Mouse (Mus musculus): ENCODE data around the gene B4galt5. TPM values are rescaled to one million over a fixed set of nuclear protein-coding genes. Genes with fewer than 3 reads are reported as not detected.

Gene B4galt5
- polyA plus RNA-seq, 1 experiment from 2014 or later = 22.6 TPM

DNA sequence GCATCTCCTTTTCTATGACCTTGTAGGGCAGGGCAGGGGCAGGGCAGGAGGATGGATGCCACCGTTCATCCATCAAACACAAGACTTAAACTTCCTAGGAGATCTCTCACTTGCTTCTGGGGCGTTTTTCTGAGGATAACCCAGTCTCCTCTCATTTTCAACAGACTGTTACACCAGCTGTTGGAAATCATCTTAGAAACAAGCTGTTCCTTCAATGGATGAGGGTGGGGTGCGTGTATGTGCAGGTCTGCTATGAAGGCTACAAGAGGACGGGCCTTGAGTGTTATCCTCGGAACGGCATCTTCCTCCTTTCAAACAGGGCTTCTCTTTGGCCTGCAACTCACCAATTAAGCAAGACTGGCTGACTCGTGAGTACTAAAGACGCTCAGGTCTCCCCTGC is 34.5 kb downstream of the B4galt5 start:
- Histone ChIP-seq H3K4me3 (ENCODE audit: low read length) (no peak overlapping the region), H3K4me2 (ENCODE audit: low read length) (no peak overlapping the region), H3K9ac (ENCODE audit: low read depth, low read length) (no peak overlapping the region), H3K27me3 (replicated peaks; ENCODE audit: control insufficient read depth, insufficient read depth, low read length) (no peaks in the 10 kb centered on the region), H3K4me1 (ENCODE audit: control insufficient read depth, insufficient read depth, low read depth, low read length) (peaks cover 36% of the 10 kb centered on the region), H3K27ac (ENCODE audit: low read depth, low read length) (peak overlapping the region; percentile 67), H3K9me3 (ENCODE audit: control insufficient read depth, low read length) (no peaks in the 10 kb centered on the region), H3K36me3 (ENCODE audit: control insufficient read depth, insufficient read depth, low read length) (no peaks in the 10 kb centered on the region)
- no peak for ATAC-seq
- 82% methylated on average over 8 of the region's 8 CpGs for WGBS

DNA sequence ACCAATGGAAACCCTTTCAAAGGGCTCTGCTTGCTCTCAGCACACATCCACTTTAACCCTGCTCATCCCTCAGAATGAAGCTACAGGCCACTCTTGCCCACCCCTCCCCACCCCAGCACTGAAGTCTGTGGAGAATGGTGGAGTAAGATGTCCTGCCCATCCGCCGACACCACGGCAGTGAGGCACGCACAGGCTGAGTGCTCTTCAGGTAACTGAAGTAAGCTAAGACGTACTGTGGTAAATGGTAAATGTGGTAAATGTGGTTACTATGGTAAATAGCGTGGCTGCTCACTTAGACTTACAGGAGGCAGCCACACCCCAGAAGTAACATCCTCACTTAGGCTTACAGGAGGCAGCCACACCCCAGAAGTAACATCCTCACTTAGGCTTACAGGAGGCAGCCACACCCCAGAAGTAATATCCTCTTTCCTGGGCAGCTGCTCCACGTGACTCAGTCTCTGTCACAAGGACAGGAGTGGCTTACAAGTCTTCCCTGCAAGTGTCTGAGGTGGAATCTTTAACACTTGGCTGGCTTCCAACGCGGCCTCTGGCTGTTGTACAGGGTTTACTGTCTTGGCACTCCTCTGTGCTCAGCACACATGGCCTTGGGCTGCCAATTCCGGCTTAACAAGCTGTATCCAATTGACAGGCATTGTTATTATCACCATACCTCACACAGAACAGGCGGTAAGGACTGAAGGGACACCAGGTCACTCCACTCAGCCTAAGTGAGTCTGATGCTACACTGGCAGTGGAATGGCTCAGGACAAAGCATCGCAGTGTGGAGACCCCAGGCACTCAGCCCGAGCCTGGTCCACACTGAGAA is 35.3 kb downstream of the B4galt5 start:
- Histone ChIP-seq H3K27me3 (replicated peaks; ENCODE audit: control insufficient read depth, insufficient read depth, low read length) (no peaks in the 10 kb centered on the region), H3K9me3 (ENCODE audit: control insufficient read depth, low read length) (no peaks in the 10 kb centered on the region), H3K4me2 (ENCODE audit: low read length) (no peak overlapping the region), H3K4me3 (ENCODE audit: low read length) (no peak overlapping the region), H3K9ac (ENCODE audit: low read depth, low read length) (no peak overlapping the region), H3K36me3 (ENCODE audit: control insufficient read depth, insufficient read depth, low read length) (no peaks in the 10 kb centered on the region), H3K27ac (ENCODE audit: low read depth, low read length) (peak overlapping the region; percentile 67), H3K4me1 (ENCODE audit: control insufficient read depth, insufficient read depth, low read depth, low read length) (peaks cover 35% of the 10 kb centered on the region)
- ATAC-seq = peak; percentile 67
- 53% methylated on average over 13 of the region's 13 CpGs for WGBS

DNA sequence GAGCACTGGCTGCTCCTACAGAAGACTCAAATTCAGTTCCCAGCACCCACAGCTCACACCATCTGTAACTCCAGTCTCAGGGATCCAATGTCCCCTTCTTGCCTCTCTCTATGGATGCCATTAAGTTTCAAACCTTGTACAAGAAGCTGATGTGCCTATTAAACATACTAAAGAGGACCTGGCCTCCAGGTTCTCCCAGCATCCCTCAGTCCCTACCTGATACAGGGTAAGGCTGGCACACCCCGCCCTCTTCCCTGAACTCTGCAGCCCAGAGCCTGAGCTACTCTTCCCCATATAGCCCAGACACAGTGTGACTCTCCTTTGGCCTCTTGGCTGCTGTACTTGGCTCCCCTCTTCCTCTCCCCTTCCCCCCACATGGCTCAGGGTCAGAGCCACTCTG is 38.9 kb downstream of the B4galt5 start:
- H3K27me3 ChIP-seq (replicated peaks; ENCODE audit: control insufficient read depth, insufficient read depth, low read length) = no peaks in the 10 kb centered on the region
- H3K9me3 ChIP-seq (ENCODE audit: control insufficient read depth, low read length) = no peaks in the 10 kb centered on the region
- peaks cover 27% of the 10 kb centered on the region for H3K4me1 ChIP-seq (ENCODE audit: control insufficient read depth, insufficient read depth, low read depth, low read length)
- H3K4me3 ChIP-seq (ENCODE audit: low read length) = no peak overlapping the region
- H3K36me3 ChIP-seq (ENCODE audit: control insufficient read depth, insufficient read depth, low read length) = peaks cover 6% of the 10 kb centered on the region
- no peak overlapping the region for H3K4me2 ChIP-seq (ENCODE audit: low read length)
- 93% methylated on average over 1 of the region's 1 CpGs for WGBS
- no peak overlapping the region for H3K9ac ChIP-seq (ENCODE audit: low read depth, low read length)
- ATAC-seq = no peak
- no peak overlapping the region for H3K27ac ChIP-seq (ENCODE audit: low read depth, low read length)

DNA sequence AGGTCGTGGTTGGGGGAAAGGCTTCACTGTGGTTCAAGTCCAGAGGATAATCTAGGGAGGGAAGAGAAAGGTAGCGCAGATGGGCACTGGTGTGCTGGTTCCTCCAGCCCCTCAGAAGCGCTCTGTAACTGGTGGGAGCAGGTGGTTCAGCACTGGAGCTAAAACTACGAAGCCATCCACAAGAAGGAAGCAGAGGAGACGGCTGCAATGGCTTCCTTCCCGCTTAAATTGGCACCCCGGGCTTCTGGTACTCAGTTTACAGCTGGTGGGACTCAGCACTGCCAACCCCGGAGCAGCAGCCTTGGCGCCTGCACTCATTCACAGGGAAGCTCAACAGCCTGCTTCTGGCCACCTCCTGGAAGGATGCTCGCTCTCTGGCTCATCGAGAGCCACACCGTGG is 39.7 kb downstream of the B4galt5 start:
- H3K9ac ChIP-seq (ENCODE audit: low read depth, low read length) = no peak overlapping the region
- no peaks in the 10 kb centered on the region for H3K27me3 ChIP-seq (replicated peaks; ENCODE audit: control insufficient read depth, insufficient read depth, low read length)
- H3K4me2 ChIP-seq (ENCODE audit: low read length) = no peak overlapping the region
- peaks cover 19% of the 10 kb centered on the region for H3K4me1 ChIP-seq (ENCODE audit: control insufficient read depth, insufficient read depth, low read depth, low read length)
- no peak for ATAC-seq
- H3K36me3 ChIP-seq (ENCODE audit: control insufficient read depth, insufficient read depth, low read length) = peaks cover 6% of the 10 kb centered on the region
- H3K9me3 ChIP-seq (ENCODE audit: control insufficient read depth, low read length) = no peaks in the 10 kb centered on the region
- no peak overlapping the region for H3K27ac ChIP-seq (ENCODE audit: low read depth, low read length)
- H3K4me3 ChIP-seq (ENCODE audit: low read length) = no peak overlapping the region
- WGBS = 84% methylated on average over 12 of the region's 12 CpGs

DNA sequence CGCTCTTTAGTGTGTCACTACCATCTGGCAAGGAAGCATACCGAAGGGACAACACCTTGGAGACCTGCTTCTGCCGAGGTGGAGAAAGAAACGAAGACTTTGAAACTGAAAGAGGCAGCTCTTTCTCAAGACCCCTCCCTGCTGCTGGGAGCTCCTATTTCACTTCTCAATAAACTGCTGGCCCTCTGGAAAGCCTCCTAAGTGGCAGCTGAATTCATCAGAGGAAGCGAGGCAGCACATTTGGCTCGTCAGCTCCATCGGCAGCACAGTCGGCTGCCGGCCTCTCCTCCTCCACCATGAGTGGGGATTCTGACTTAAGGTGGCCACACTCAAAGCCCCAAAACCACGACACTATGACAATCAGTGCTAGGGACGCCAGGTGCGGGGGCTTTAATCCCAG is 41.3 kb downstream of the B4galt5 start:
- Histone ChIP-seq H3K27me3 (replicated peaks; ENCODE audit: control insufficient read depth, insufficient read depth, low read length) (no peaks in the 10 kb centered on the region), H3K36me3 (ENCODE audit: control insufficient read depth, insufficient read depth, low read length) (peaks cover 11% of the 10 kb centered on the region), H3K9ac (ENCODE audit: low read depth, low read length) (no peak overlapping the region), H3K9me3 (ENCODE audit: control insufficient read depth, low read length) (no peaks in the 10 kb centered on the region), H3K4me1 (ENCODE audit: control insufficient read depth, insufficient read depth, low read depth, low read length) (peaks cover 12% of the 10 kb centered on the region), H3K4me3 (ENCODE audit: low read length) (no peak overlapping the region), H3K4me2 (ENCODE audit: low read length) (no peak overlapping the region), H3K27ac (ENCODE audit: low read depth, low read length) (no peak overlapping the region)
- WGBS = 47% methylated on average over 12 of the region's 12 CpGs
- ATAC-seq = no peak

DNA sequence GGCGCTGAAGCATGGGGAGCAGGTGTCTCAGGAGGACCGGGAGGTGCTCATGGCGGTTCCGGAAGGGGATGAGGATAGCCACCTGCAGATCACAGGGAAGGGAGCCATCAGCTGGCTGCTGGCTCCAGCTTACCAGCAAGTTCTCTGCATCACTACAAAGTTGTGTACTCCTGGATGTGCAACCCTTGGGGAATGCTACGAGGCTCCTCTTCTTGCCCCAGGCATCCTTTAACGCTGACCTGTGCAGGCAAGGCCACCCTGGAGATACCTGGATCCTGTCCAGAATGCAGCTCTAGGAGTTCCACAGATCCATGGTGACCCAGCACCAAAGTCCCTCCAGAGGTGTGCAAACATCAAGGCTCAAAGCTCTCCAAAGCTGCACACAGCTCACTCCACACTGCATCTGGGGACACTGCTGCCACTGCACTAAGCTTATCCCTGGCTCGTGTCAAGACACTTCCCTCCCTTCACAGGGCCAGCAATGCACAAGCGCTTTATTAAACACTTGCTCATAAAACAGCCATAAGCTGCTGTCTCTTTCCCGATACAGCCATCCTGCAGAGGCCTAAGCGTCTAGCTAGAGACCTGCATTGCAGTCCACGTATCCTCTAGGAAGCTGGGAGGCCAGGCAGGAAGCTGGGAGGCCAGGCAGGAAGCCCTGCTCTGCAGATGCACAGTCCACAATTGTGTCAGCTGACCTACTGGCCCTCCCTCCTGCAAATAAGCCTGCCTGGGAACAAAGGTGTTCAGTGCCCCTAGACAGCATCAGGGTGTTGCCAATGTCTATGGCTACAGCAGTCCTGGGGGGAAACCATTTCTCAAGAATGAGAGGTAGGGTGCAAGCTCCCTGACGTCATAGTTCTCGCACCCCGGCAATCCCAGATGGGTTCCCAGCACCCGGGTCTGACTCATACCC is 42.1 kb downstream of the B4galt5 start:
- no peak for ATAC-seq
- Histone ChIP-seq H3K9ac (ENCODE audit: low read depth, low read length) (no peak overlapping the region), H3K27ac (ENCODE audit: low read depth, low read length) (no peak overlapping the region), H3K4me1 (ENCODE audit: control insufficient read depth, insufficient read depth, low read depth, low read length) (peaks cover 12% of the 10 kb centered on the region), H3K9me3 (ENCODE audit: control insufficient read depth, low read length) (no peaks in the 10 kb centered on the region), H3K27me3 (replicated peaks; ENCODE audit: control insufficient read depth, insufficient read depth, low read length) (no peaks in the 10 kb centered on the region), H3K36me3 (ENCODE audit: control insufficient read depth, insufficient read depth, low read length) (peaks cover 11% of the 10 kb centered on the region), H3K4me3 (ENCODE audit: low read length) (no peak overlapping the region), H3K4me2 (ENCODE audit: low read length) (no peak overlapping the region)
- 81% methylated on average over 15 of the region's 15 CpGs for WGBS

DNA sequence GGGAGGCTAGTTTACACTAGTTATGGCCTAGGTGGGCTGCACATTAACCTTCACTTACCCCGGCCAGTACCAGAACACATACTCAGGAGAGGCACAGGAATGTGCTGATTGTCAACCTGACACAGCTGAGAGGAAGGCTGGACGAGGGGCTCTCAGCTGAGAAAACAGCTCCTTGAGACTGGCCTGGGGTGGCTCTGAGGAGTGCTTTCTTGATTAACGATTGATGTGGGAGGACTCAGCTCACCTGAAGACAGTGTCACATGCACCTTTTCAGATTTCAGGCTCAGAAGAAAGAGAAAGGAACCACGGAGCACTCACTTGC is 42.7 kb downstream of the B4galt5 start:
- Histone ChIP-seq H3K27ac (ENCODE audit: low read depth, low read length) (no peak overlapping the region), H3K9me3 (ENCODE audit: control insufficient read depth, low read length) (no peaks in the 10 kb centered on the region), H3K4me2 (ENCODE audit: low read length) (no peak overlapping the region), H3K4me1 (ENCODE audit: control insufficient read depth, insufficient read depth, low read depth, low read length) (peaks cover 12% of the 10 kb centered on the region), H3K36me3 (ENCODE audit: control insufficient read depth, insufficient read depth, low read length) (peaks cover 12% of the 10 kb centered on the region), H3K9ac (ENCODE audit: low read depth, low read length) (no peak overlapping the region), H3K27me3 (replicated peaks; ENCODE audit: control insufficient read depth, insufficient read depth, low read length) (no peaks in the 10 kb centered on the region), H3K4me3 (ENCODE audit: low read length) (no peak overlapping the region)
- ATAC-seq = no peak
- WGBS = 88% methylated on average over 4 of the region's 4 CpGs

DNA sequence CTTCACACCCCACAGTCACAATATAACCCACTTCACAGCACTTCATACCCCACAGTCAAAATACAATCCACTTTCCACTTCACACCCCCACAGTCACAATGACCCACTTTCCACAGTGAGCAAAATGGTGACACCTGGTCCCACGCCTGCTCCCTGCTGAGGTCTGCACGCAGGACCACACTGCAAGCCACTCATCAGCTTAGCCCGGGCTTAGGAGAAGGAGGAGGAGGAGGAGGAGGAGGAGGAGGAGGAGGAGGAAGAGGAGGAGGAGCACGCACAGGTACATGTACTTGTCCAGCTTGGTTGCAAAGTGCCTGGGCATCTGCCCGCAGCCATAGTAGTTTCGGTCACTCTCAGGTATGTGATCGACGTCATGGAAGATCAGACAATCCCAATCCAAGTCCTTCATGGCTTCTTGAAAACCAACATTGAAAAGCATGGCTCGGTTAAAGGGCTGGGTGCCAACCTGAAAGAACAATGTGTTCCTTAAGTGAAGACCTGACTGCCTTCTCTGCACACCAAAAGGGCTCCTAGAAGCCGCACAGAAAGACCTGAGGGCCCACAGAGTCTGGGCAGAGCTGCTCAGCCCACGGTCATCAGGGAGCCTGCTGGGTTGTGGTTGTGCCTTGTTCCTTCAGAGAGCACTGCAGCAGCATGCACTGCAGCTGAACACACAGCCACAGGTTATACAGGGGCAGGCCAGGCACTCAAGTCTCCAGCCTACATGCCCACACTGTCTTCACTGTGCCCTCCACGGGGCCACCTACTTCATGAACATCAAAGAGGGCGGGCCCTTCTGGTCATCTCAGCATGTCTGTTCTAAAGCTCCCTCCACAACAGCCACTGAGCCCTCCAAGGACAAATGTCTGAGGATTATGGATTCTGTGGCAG is 43.4 kb downstream of the B4galt5 start:
- WGBS = 92% methylated on average over 13 of the region's 13 CpGs
- Histone ChIP-seq H3K36me3 (ENCODE audit: control insufficient read depth, insufficient read depth, low read length) (peaks cover 14% of the 10 kb centered on the region), H3K4me1 (ENCODE audit: control insufficient read depth, insufficient read depth, low read depth, low read length) (peaks cover 12% of the 10 kb centered on the region), H3K27ac (ENCODE audit: low read depth, low read length) (no peak overlapping the region), H3K9me3 (ENCODE audit: control insufficient read depth, low read length) (no peaks in the 10 kb centered on the region), H3K9ac (ENCODE audit: low read depth, low read length) (no peak overlapping the region), H3K27me3 (replicated peaks; ENCODE audit: control insufficient read depth, insufficient read depth, low read length) (no peaks in the 10 kb centered on the region), H3K4me2 (ENCODE audit: low read length) (no peak overlapping the region), H3K4me3 (ENCODE audit: low read length) (no peak overlapping the region)
- ATAC-seq = no peak

Measured in hindbrain, embryonic 16.5 days (tissue).